Mouse (Mus musculus) induced T-regulatory cell, adult 2 months (primary cell): ENCODE results near the gene Gtf2h4.
A peak's percentile ranks its signal among the peaks of the same experiment; 100 is the strongest.

Experiments
- DNase-seq: peaks from one replicate; pipeline ENCODE4 v3.0.0-alpha.2; 2012; ENCODE audit warnings: low read depth

The Gtf2h4 gene

DNA sequence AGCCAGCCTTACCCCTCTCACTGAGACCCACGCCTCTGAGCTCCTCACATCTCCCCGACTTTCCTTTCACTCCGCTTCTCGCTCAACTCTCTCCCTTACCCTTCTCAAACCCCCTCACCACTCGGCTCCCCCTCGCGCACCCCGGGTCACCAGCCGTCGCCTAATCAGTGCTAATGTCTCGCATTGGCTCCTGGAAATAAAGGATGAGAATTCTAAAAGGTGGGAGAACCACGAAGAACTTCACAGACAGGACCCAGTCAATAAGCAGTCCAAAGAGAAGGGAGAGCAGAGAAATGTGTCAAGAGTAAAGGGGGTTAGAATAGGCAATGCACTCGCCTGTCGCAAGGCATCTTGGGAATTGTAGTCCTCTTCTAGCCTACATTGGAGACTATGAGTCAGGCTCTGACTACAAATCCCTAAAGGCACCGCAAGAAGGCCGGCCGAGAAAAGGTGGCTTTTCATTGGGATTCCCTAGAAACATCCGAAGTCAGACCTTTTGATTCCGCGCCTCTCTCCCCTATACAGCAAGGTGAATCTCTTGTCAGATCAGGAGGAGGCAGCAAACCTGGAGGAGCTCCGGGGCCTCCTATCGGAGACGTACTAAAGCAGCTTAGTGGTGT lies at the start of gene Gtf2h4:
TSS of gene Gtf2h4 (minus strand) at position 324 of the 620 bp plus-strand sequence.
- DNase-seq = peak; percentile 95

DNA sequence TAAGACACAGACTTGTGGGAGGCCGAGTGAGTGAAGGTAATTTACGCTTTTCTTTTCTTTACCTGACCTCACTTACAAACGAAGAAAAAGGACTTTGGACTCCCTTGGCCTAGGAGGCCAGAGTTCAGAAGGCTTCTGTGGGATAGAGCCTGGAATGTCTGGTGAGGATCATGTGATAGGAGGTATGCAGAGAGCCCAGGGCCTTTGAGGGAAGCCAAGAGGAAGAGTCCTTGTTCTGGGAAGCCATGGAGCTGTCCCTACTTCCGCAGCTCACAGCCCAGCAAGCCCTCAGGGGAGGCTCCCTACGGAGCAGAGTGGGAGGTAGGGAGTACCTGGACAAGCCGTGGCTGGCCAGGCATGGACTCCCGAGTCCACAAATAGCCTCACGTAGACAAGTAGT lies 48.1 kb upstream of the Gtf2h4 start:
- DNase-seq = no peak

DNA sequence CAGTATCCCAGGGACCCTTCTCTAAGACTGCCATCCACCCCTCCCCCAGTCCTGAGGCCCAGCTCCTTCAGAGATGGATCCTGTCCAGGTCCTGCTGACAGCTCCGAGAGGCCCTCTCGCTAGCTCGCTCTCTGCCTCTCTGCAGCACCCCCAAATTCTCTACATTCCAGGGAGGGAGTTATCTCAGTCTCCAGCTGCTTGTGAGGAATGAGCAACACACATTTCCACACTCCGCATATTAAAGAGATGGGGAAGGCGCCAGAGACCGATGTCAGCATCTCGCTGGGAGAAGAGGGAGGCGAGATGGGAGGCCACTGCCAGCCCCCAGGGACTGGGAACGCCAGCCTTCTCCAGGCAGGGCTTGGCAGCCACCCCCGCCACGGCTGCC lies 46.8 kb upstream of the Gtf2h4 start:
- DNase-seq = no peak

DNA sequence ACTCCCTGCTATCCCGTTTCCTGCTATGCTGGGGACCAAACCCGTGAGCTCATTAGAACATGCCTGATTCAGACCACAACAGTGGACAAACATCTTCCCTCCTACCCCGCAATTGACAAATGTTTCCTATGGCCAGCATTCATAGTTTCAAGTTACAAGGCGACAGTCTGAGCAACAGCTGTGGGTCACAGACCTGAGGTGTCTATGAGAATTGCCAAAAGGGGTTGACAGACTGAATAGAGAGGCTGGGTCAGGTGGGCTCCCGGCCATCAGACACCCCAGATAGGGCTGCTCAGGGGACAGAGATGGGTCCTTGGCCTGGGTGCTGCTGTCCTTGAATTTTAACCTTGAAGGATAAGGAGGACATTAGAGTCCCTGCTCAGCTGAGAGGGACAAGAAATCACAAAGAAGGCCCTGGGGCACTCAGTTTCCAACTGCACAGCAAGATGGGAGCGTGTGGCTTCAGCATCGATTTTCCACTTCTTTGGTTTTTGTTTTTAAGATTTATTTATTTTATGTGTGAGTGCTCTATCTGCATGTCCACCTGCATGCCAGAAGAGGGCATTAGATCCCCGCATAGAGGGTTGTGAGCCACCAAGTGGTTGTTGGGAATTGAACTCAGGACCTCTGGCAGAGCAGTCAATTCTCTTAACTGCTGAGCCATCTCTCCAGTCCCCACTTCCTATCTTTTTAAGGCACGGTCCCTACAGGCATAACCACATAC lies 46.2 kb upstream of the Gtf2h4 start:
- DNase-seq = peak; percentile 55

DNA sequence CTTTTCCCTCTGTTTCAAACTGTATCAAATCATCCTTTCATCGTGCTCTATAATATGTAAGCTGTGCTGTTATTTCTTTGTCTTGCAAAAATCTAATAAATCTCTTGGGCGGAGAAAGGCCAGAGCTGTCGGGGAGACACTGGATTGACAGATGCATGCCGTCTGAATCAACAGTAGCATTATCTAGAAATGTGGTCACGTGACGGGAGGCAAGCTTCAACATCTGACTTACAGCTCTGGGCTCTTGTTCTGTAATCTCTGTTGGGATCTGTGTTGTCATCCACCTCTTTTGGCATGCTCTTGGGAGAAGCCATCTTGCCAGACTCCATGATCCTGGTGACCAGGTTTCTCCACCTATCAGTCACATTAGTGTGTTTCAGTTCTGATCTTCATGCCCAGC lies 43.5 kb upstream of the Gtf2h4 start:
- DNase-seq = no peak

DNA sequence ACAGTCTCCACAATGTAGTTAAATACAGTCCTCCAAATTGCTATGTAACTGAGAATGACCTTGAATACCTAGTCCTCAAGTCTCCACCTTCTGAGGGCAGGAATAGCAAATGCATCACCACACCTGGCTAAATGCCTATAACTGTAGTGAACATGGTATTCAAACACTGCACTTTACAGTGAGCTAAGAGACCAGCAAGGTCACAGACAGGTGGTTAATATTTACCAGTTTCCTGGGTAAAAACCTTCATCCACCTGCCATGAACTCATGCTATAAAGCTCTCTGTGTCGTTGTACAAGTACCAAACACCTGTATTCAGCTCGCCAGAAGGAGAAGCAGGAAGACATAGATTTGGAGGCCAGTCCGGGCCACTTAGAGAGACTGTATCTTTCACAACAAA lies 42.6 kb upstream of the Gtf2h4 start:
- DNase-seq = no peak

DNA sequence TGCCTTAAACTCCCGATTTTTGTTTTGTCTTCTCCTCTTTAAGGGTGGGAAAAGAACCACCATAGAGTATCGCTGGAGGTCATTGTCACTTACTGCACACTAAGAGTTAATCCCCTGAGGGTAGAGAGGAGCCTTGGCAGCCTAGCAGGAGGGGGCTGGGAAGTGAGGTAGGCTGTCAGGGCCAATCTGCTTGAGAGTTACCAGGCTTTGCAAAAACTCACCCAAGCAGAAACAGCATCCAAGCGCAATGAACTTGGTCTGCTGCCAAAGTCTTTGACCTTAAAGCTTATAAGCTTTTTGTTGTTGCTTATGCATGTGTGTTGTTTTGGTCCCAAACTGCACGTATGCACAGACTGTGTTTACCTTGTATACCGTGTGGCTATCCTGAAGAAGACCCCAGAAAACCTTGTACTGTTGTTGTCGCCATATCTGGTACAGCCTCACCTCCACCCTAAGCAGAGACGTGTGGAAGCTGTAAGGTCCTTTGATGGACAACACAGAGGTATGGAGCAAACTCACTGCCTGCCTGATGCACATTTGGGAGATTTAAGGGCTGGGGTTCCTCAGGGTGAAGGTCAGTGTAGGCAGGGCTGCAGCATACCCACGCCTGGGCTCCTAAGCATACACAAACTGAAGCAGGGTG lies 37.3 kb upstream of the Gtf2h4 start:
- no peak for DNase-seq

DNA sequence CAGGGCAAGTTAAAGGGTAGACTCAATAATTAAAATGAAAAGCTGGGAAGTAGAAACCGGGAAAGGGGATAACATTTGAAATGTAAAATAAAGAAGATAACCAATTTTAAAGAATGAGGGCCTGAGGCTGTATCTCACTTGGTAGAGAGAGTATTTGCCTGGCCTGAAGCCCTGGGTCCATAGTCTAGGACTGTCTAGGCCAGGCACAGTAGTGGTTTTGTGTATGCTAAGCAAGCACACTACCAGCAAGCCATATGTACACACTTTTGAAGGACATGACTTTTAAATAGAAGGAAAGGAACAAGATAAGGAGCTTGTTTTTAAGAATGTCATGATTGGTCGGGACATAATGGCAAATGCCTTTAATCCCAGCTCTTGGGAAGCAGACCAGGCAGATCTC lies 35.1 kb upstream of the Gtf2h4 start:
- DNase-seq = no peak

DNA sequence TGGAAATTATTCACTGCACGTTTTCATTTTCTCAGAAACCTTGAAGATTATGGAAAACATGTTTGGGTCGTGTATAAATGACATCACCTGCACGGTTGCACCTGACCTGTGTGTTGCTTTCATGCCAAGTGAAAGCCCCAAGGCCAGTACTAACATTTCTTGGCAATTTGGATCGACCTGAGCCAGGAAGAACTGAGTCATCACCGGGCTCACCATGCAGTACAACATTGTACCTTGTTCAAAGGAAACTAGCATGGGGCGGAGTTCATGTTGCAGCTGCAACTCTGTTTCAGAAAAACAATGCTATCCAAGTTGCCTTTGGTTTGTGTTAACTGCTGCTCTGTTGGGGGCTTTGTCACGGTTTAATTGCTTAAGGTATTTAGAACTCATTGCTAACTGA lies 34.4 kb upstream of the Gtf2h4 start:
- peak; percentile 75 for DNase-seq

DNA sequence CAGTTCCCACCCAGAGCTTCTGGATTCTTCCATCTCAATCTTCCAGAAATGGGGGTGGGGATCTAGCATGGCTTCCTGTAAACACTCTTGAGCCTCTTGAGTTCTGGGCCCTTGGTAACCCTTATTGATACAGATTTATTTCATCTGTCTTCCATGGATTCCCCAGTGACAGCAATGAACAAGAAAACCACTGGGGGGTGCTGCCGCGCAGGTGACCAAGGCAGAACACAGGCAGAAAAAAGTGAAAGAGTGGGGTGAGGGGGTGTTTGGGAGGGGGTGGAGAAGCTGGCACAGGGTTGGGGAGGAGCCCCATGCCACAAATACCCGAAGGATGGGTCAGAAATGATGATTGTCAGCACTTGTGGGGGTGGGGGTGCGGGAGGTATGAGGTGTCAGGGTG lies 32.3 kb upstream of the Gtf2h4 start:
- peak; percentile 87 for DNase-seq

DNA sequence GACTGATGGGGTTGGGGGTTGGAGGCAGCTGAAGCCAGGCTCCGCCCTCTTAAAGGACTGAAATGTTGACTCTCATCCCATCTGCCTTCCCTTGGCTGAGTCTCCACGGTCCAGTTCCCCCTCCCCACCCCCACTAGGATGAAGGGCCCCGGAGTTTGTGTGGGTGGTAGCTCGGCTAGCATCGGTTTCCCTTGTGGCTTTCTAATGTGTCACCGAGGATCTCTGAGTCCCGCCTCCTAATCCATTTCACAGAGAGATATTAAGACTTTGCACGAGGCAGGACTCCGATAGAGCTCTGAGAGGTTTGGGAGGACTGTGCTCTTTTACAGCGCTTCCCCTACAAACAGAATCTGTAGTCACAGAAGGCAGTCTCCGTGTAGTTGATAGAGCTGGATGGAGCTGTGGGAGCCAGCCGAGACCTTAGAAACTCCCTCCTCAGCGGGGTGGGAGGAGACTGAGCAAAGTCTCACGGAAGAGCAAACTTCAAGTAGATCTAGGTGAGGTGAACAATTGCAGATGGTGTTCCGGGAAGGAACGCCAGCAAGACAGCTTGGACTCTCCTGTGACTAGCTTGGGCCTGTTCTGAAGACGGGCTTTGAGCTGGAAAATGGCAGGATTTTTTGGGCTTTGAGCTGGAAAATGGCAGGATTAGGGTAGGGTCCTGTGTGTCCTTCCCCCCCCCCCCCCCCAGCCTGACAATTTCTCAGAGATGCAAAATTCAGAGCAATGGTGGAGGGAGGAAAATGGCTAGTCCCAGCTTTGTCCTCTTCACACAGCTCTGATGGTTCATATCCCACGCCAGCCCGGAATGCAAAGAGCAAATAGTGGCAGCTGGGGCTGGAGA lies 31.3 kb upstream of the Gtf2h4 start, which contains the start of gene Ddr1:
TSS of gene Ddr1 (minus strand) at position 1 of the 844 bp plus-strand sequence.
- DNase-seq = peak; percentile 87

DNA sequence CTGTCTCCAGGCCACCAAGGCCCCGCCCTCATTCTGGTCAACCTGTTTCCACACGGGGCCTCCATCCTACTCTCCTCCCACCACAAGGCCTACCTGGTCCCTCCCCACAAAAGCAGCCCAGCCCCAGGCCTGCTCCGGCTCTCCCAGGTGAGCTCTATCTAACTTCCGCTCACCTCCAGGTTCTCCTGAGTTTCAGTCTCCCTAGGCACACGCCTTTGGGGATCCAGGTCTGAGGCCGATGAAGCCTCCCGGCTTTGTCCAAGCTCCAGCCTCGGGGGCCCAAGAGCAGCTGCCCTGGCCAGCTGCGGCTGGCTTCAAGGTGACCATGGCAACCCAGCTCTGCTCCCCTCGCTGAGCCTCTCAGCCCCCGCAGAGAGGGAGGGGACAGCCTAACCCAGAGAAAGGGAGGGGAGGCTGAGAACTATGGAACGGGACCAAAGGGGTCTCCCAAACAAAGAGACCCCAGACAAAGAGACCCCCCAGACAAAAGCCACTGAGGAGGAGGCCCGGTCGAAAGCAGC lies 30.3 kb upstream of the Gtf2h4 start:
- peak; percentile 39 for DNase-seq

DNA sequence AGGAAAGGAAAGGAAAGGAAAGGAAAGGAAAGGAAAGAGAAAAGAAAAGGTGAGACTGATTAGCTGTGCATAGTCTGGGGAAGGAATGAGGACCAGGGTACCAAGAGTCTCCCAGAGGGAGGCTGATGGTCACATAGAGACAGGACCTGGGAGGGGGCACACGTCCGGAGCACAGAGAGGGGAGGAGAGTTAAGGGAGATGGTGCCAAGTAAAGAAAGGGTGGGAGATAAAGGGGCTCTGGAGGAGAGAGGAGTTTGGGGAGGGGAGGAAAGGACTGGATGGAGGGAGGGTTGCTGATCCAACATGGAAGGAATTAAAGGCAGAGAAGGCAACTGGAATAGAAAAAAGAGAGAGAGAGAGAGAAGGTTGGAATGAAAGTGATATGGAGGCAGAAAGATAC lies 29.5 kb upstream of the Gtf2h4 start:
- no peak for DNase-seq

DNA sequence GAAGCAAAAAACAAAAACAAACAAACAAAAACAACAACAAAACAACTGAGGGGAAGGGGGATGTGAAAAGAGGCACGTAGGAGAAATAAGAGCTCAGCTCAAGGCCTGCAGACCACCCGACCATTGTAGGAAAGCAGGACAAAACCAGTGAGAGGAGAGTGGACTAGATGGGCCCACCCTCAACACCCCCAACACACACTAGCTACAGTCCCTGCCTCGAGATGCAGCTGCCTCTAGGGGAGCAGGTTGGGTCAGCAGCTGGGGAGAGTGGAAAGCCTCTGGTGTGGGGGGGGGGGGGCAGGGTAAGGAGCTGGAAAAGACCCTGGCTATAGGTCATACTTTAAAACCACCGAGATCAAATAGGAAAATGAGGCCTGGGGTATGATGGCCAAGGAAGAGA lies 29.1 kb upstream of the Gtf2h4 start:
- DNase-seq = no peak

DNA sequence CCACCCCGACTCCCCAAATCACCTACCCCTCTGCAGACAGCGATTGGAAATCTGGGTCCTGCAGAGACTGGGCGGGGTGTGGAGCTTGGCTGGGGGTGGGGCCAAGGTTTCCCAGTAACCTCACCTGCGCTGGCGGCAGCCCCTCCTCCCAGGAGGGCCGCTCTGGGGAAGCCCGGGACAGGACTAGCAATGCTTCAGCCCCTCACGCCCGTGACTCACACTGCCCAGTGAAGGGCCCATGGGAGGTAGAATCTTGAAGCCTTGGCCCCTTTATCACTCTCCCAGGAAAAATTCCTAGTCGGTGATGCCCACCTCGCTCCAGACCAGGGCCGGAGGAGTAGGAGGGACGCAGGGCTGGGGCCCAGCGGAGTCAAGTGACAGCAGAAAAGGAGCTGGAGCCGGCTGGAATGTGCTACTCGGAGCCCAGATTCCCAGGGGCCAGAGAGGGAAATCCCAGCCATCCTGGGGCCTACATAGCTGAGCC lies 28.5 kb upstream of the Gtf2h4 start:
- DNase-seq = no peak

DNA sequence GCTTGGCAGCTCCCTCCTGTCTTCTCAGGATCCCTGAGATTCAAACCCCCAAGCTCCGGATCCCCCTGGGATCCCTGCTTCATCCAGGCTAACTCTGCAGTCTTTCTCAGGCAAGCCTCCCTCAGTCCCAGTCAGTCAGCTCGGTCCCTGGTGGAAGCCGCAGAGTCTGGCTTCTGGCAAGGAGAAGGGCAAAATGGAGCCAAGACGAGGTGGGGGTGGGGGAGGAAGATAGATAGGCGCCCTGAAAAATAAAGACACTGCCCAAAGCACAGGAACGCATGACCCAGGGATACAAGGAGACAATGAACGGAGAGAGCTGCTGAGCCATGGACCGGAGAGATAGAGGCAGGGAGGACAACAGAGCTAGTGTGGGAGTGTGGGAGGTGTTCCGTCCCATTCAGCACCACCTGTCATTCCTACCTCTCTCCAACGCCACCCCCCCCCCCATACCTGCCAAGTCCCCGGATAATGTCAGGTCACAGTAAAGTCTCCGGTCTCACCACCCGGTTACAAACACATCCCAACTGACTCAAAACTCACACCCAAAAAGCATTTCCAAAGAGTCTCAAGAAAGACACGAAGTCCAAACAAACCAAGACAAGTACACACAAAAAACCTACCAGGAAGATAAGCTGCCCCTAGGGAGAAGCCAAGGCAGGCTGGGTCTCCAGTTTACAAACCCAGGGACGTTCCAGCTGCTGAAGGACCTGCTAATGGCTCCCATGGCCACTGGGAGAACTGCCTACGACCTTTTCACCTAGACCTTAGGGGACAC lies 27.9 kb upstream of the Gtf2h4 start:
- peak; percentile 45 for DNase-seq

DNA sequence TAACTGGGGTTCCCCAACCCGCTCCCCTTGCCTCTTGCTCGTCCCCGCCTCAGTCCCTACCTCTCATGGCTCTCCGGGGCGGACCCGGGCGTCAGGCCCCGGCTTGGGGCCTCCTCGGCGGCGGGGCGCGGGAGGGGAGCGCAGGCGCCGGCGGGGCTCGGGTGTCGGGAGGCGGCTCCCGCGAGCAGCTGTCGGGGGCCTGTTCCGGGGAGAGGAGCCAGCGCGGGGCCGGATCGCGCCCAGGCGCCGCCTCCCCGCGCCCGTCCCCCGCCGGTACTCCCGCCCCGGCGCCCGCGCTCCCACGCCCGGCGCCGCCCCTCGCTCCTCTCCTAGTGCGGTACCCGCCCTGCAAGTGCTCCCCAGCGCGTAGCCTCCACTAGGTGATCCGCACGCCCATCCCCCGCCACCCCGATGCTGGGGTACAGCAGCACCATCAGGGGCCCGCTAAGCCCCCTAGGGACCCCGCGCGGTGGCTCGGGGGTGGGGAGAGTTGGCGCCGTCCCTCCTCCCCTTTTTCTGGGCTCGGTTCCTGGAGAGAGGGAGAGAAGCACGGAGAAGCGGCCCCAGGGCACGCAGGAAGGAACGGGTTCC lies 26.9 kb upstream of the Gtf2h4 start:
- DNase-seq = peak; percentile 77

DNA sequence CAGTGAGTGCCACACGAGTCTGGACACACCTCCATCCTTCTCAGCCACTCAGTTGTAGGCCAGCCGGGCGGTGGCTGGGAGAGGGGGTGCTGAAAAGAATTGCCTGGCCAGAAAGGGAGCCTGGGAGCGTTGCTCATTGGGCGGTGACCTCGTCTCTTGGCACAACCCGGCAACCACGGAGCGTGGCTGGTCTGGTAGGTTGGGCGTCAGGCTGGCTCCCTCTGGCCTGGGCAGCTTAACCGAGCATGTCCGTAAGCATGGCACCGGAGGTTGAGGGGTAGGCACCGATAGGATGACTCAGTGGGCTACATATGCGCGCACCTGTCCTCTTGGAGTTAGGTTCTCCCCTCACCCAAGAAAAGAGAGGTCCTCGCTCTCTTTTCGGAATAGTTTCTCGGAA lies 26.4 kb upstream of the Gtf2h4 start:
- DNase-seq = no peak

DNA sequence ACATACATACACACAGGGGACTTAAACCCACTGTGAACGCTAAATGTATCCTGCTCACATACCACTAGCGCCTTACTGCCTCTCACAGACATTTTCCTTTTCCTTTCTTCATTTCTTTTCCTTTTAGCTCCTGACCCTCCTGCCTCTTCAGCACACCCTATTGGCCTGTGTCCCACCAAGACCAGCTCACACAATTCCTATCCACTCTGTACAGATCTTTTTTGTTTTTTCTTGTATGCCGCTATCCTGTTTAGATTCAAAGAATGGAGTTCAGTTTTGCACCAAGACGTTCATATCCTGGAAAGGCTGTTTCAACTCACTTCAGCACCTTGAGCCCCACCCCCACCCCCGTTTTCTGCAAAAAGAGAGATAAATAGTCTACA lies 25.0 kb upstream of the Gtf2h4 start:
- peak; percentile 19 for DNase-seq

DNA sequence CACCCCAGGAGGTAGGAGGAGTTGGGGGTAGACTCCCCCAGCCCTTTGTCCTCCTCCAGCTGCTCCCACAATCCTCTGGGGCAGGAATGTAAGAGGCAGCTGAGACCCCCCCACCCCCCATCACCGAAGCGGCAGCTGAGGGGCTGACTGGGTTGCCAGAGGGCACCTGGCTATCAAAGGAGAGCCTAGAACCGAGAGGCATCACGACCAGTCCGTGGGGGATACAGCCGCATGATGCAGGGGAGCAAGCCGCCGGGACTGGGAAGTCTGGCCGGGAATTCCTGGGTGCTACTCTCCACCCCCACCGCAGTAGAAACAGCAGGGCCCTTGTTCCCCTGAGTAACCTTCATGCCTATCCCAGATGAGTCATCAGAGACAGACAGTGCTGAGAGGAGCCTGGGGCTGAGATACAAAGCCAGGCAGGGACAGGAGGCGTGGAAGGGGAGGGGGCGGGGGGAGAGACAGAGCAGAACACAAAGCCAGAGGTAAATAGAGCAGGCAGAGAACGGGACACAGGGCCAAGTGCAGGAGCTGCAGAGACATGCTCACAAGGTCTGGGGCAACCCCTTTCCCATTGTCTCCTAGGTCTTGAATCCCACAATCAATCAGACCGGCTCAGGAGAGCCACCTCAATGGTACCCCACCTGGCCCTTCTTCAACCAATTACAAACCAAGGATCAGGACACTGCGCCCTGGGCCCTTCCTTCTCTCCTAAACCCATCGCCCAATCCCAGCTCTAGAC lies 24.4 kb upstream of the Gtf2h4 start:
- DNase-seq = peak; percentile 26
